Mouse (Mus musculus): ENCODE measurements around the gene Ypel2. TPM values are rescaled to one million over a fixed set of nuclear protein-coding genes. Genes with fewer than 3 reads are reported as not detected.

The Ypel2 gene
- polyA plus RNA-seq, 1 experiment = 1.5 TPM

- TF ChIP-seq CEBPB (IDR thresholded peaks at IDR 0.05; ENCODE audit: insufficient read depth, poor library complexity, severe bottlenecking) (no peak), USF1 (IDR thresholded peaks at IDR 0.05; ENCODE audit: low read depth) (no peak), POLR2AphosphoS2 (IDR thresholded peaks at IDR 0.05; ENCODE audit: insufficient read length, low read depth) (no peak), MYOG (IDR thresholded peaks at IDR 0.05; ENCODE audit: control insufficient read depth in 1 of 3, insufficient read depth in 1 of 3, insufficient read length in 2 of 3, low read depth in 2 of 3) (no peak), TCF3 (IDR thresholded peaks at IDR 0.05; ENCODE audit: insufficient read length, low read depth) (no peak), REST (IDR thresholded peaks at IDR 0.05; ENCODE audit: insufficient read depth, insufficient read length) (no peak), SRF (IDR thresholded peaks at IDR 0.05; ENCODE audit: control insufficient read depth, insufficient read length, low read depth) (no peak), E2F4 (IDR thresholded peaks at IDR 0.05; ENCODE audit: insufficient read depth) (no peak), MYOD1 (IDR thresholded peaks at IDR 0.05; ENCODE audit: control insufficient read depth in 1 of 3, insufficient read length in 2 of 3, low read depth in 2 of 3) (no peak), POLR2A (IDR thresholded peaks at IDR 0.05; ENCODE audit: insufficient read length, low read depth) (no peak)
- no peaks in the 10 kb centered on the region for H3K79me2 ChIP-seq (ENCODE audit: control insufficient read depth, insufficient read depth)
- no peak overlapping the region for H3K4me3 ChIP-seq
- no peak overlapping the region for H3ac ChIP-seq (ENCODE audit: control insufficient read depth, insufficient read length)
- no peaks in the 10 kb centered on the region for H3K27me3 ChIP-seq (ENCODE audit: control insufficient read depth, insufficient read depth, insufficient read length)
- H3K36me3 ChIP-seq (ENCODE audit: control insufficient read depth, insufficient read depth) = no peaks in the 10 kb centered on the region
- H3K4me2 ChIP-seq (ENCODE audit: low read depth) = no peak overlapping the region
These were observed 58.6 kb downstream of the Ypel2 start for GRCm38 (mm10) chr11:86934895-86935294.

DNA sequence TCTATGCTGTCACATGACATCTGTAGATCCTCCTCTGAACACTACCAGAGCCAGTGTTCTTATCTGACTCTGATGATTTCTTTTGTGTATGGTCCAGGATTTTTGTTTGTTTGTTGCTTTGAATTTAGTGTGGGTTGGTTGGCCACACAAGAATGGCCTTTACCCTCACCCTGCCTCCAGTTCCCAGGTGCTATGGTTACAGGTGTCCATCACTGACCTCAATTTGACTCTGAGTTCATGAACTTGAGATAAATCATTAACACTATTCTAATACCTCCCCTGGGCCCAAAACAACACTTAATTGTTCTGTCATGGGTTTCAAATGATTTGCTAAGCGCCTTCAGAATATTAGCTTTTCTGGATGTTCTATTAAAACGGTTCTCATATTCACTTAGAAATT lies 61.3 kb downstream of the Ypel2 start:
- Histone ChIP-seq H3ac (ENCODE audit: control insufficient read depth, insufficient read length) (no peak overlapping the region), H3K4me2 (ENCODE audit: low read depth) (no peak overlapping the region), H3K27me3 (ENCODE audit: control insufficient read depth, insufficient read depth, insufficient read length) (no peaks in the 10 kb centered on the region), H3K36me3 (ENCODE audit: control insufficient read depth, insufficient read depth) (no peaks in the 10 kb centered on the region), H3K4me3 (no peak overlapping the region), H3K79me2 (ENCODE audit: control insufficient read depth, insufficient read depth) (no peaks in the 10 kb centered on the region)
- TF ChIP-seq TCF12 (IDR thresholded peaks at IDR 0.05; ENCODE audit: insufficient read depth, poor library complexity, severe bottlenecking) (no peak), CEBPB (IDR thresholded peaks at IDR 0.05; ENCODE audit: insufficient read depth, poor library complexity, severe bottlenecking) (no peak), POLR2A (IDR thresholded peaks at IDR 0.05; ENCODE audit: insufficient read length, low read depth) (no peak), MYOD1 (IDR thresholded peaks at IDR 0.05; ENCODE audit: control insufficient read depth in 1 of 3, insufficient read length in 2 of 3, low read depth in 2 of 3) (no peak), MAX (IDR thresholded peaks at IDR 0.05; ENCODE audit: low read depth) (no peak), POLR2AphosphoS2 (IDR thresholded peaks at IDR 0.05; ENCODE audit: insufficient read length, low read depth) (no peak), SRF (IDR thresholded peaks at IDR 0.05; ENCODE audit: control insufficient read depth, insufficient read length, low read depth) (no peak), TCF3 (IDR thresholded peaks at IDR 0.05; ENCODE audit: insufficient read length, low read depth) (no peak), USF1 (IDR thresholded peaks at IDR 0.05; ENCODE audit: low read depth) (no peak), MYOG (IDR thresholded peaks at IDR 0.05; ENCODE audit: control insufficient read depth in 1 of 3, insufficient read depth in 1 of 3, insufficient read length in 2 of 3, low read depth in 2 of 3) (no peak), REST (IDR thresholded peaks at IDR 0.05; ENCODE audit: insufficient read depth, insufficient read length) (no peak), E2F4 (IDR thresholded peaks at IDR 0.05; ENCODE audit: insufficient read depth) (no peak)

DNA sequence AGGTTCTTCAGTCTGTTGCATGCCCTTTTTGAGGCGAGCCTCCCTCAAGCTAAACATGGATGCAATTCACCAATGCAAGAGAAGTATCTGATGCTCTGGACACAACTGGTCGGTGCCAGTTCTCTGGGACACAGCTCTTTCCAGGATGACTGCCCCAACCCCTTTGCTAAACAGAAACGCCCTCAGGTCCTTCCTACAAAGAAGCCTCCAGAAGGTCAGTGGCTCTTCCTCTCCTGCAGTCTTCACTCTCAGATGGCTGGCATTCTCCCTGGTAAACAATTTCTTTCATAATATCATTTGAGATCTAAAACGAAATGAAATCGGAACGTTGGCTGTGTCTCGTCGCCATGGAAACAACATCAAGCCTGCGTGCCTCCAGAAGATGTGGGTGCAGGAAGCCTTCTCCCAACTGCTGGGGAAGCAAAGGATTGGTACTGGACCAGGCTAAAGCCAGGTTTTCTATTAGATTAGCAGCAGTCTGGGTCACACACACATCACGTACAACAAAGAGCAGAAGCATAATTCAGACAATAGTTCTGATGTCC lies 62.8 kb downstream of the Ypel2 start:
- Histone ChIP-seq H3ac (ENCODE audit: control insufficient read depth, insufficient read length) (no peak overlapping the region), H3K27me3 (ENCODE audit: control insufficient read depth, insufficient read depth, insufficient read length) (no peaks in the 10 kb centered on the region), H3K36me3 (ENCODE audit: control insufficient read depth, insufficient read depth) (no peaks in the 10 kb centered on the region), H3K4me3 (no peak overlapping the region), H3K79me2 (ENCODE audit: control insufficient read depth, insufficient read depth) (no peaks in the 10 kb centered on the region), H3K4me2 (ENCODE audit: low read depth) (no peak overlapping the region)
- TF ChIP-seq CEBPB (IDR thresholded peaks at IDR 0.05; ENCODE audit: insufficient read depth, poor library complexity, severe bottlenecking) (no peak), E2F4 (IDR thresholded peaks at IDR 0.05; ENCODE audit: insufficient read depth) (no peak), REST (IDR thresholded peaks at IDR 0.05; ENCODE audit: insufficient read depth, insufficient read length) (no peak), POLR2AphosphoS2 (IDR thresholded peaks at IDR 0.05; ENCODE audit: insufficient read length, low read depth) (no peak), MYOG (IDR thresholded peaks at IDR 0.05; ENCODE audit: control insufficient read depth in 1 of 3, insufficient read depth in 1 of 3, insufficient read length in 2 of 3, low read depth in 2 of 3) (no peak), POLR2A (IDR thresholded peaks at IDR 0.05; ENCODE audit: insufficient read length, low read depth) (no peak), TCF3 (IDR thresholded peaks at IDR 0.05; ENCODE audit: insufficient read length, low read depth) (no peak), MYOD1 (IDR thresholded peaks at IDR 0.05; ENCODE audit: control insufficient read depth in 1 of 3, insufficient read length in 2 of 3, low read depth in 2 of 3) (no peak), USF1 (IDR thresholded peaks at IDR 0.05; ENCODE audit: low read depth) (no peak), MAX (IDR thresholded peaks at IDR 0.05; ENCODE audit: low read depth) (no peak), SRF (IDR thresholded peaks at IDR 0.05; ENCODE audit: control insufficient read depth, insufficient read length, low read depth) (no peak)

GRCm38 (mm10) chr11:86929985-86930384 lies 63.5 kb downstream of the Ypel2 start:
- no peak for TF ChIP-seq USF1 (IDR thresholded peaks at IDR 0.05; ENCODE audit: low read depth)
- no peak for TF ChIP-seq POLR2A (IDR thresholded peaks at IDR 0.05; ENCODE audit: insufficient read length, low read depth)
- TF ChIP-seq MAX (IDR thresholded peaks at IDR 0.05; ENCODE audit: low read depth) = no peak
- no peak for TF ChIP-seq REST (IDR thresholded peaks at IDR 0.05; ENCODE audit: insufficient read depth, insufficient read length)
- Histone ChIP-seq H3K4me2 (ENCODE audit: low read depth) (no peak overlapping the region), H3K36me3 (ENCODE audit: control insufficient read depth, insufficient read depth) (no peaks in the 10 kb centered on the region), H3K79me2 (ENCODE audit: control insufficient read depth, insufficient read depth) (no peaks in the 10 kb centered on the region), H3K27me3 (ENCODE audit: control insufficient read depth, insufficient read depth, insufficient read length) (no peaks in the 10 kb centered on the region), H3K4me3 (no peak overlapping the region), H3ac (ENCODE audit: control insufficient read depth, insufficient read length) (no peak overlapping the region)

DNA sequence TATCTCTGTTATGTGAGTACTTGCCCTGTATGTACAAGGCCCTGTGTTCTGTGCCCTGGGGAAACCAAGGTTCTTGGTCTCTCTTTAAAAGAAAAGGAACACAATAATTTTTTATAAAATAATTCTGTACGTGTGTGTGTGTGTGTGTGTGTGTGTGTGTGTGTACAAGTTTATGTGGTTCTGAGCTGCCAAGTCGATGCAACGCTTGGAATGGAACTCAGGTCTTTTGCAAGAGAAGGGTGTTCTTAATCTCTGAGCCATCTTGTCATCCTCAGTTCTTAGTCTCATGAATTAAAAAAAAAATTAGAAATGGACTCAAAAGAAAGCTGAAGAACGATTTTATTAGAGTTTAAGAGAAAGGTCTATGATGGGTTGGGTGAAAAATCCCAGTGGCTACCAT lies 64.0 kb downstream of the Ypel2 start:
- H3K27me3 ChIP-seq (ENCODE audit: control insufficient read depth, insufficient read depth, insufficient read length) = no peaks in the 10 kb centered on the region
- H3ac ChIP-seq (ENCODE audit: control insufficient read depth, insufficient read length) = no peak overlapping the region
- TF ChIP-seq E2F4 (IDR thresholded peaks at IDR 0.05; ENCODE audit: insufficient read depth) = no peak
- no peak for TF ChIP-seq MAX (IDR thresholded peaks at IDR 0.05; ENCODE audit: low read depth)
- TF ChIP-seq SRF (IDR thresholded peaks at IDR 0.05; ENCODE audit: control insufficient read depth, insufficient read length, low read depth) = no peak
- TF ChIP-seq REST (IDR thresholded peaks at IDR 0.05; ENCODE audit: insufficient read depth, insufficient read length) = no peak
- no peak for TF ChIP-seq TCF12 (IDR thresholded peaks at IDR 0.05; ENCODE audit: insufficient read depth, poor library complexity, severe bottlenecking)
- no peak for TF ChIP-seq POLR2AphosphoS2 (IDR thresholded peaks at IDR 0.05; ENCODE audit: insufficient read length, low read depth)
- no peak for TF ChIP-seq USF1 (IDR thresholded peaks at IDR 0.05; ENCODE audit: low read depth)
- no peak for TF ChIP-seq MYOD1 (IDR thresholded peaks at IDR 0.05; ENCODE audit: control insufficient read depth in 1 of 3, insufficient read length in 2 of 3, low read depth in 2 of 3)
- TF ChIP-seq TCF3 (IDR thresholded peaks at IDR 0.05; ENCODE audit: insufficient read length, low read depth) = no peak
- TF ChIP-seq MYOG (IDR thresholded peaks at IDR 0.05; ENCODE audit: control insufficient read depth in 1 of 3, insufficient read depth in 1 of 3, insufficient read length in 2 of 3, low read depth in 2 of 3) = no peak
- TF ChIP-seq CEBPB (IDR thresholded peaks at IDR 0.05; ENCODE audit: insufficient read depth, poor library complexity, severe bottlenecking) = no peak
- H3K4me3 ChIP-seq = no peak overlapping the region
- no peaks in the 10 kb centered on the region for H3K36me3 ChIP-seq (ENCODE audit: control insufficient read depth, insufficient read depth)
- H3K79me2 ChIP-seq (ENCODE audit: control insufficient read depth, insufficient read depth) = no peaks in the 10 kb centered on the region
- no peak overlapping the region for H3K4me2 ChIP-seq (ENCODE audit: low read depth)
